Mouse (Mus musculus): ENCODE results near the gene Tmem40. TPM values are rescaled to one million over a fixed set of nuclear protein-coding genes. Genes with fewer than 3 reads are reported as not detected.

Tmem40 gene
- under 1 TPM in 3 of 4 experiments, not detected in 1; 0.36 to 0.58 (median 0.41) TPM for total RNA-seq (2022)

DNA sequence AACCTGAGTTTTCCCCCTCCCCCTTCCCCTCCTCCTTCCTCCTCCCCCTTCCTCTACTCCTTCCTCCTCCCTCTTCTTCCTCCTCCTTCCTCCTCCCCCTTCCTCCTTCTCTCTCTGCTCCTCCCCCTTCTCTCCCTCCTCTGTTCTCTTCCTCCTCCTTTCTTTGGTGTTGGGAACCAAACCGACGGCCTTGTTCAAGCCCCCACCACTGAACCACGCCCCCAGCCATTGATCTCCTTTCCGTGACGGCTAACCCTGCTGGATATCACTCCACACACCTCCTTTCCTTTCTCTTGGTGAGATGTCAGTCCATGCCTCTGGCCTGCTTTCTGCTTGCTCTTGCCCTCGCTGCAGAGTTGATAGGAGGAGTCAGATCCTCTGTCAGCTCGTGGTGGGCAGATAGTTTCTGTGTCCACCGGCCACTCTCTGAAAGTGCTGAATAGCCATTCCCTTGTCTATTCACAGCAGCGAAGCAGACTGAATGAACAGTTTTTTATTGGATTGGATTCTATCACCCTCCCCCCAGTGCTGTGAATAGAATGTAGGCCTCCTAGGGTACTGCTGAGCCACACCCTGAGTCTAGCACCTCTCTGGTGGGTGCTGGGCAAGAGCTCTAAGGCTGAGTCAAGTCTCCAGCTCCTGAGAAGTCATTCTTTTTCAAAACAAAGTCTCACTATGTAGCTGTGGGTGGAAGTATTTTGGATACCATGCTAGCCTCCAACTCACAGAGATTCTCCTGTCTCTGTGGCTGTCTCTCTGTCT lies at the start of gene Tmem40:
Tmem40 (minus strand) TSS at position 416 of the 762 bp plus-strand sequence.
- DNase-seq (ENCODE audit: low spot score in 2 of 2) = no peak

DNA sequence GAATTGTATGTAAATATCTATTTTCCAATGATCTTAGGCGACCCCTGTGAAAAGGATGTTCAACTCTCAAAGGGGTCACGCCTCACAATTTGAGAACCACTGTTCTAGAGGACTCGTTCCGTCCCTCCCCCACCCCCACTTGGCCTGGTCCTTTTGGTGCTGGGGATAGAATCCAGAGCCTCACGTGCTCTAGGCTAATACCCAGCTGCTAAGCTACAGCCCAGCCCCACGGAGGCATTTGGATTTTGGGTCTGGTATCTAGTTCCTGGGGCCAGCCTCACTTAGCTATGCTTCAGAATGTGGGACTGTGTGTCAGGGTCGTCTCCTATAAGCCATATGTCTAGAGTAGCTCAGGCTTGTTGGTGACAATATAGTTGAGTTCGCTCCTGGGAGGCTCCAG lies 49.4 kb upstream of the Tmem40 start:
- no peak for DNase-seq (ENCODE audit: low spot score in 2 of 2)

DNA sequence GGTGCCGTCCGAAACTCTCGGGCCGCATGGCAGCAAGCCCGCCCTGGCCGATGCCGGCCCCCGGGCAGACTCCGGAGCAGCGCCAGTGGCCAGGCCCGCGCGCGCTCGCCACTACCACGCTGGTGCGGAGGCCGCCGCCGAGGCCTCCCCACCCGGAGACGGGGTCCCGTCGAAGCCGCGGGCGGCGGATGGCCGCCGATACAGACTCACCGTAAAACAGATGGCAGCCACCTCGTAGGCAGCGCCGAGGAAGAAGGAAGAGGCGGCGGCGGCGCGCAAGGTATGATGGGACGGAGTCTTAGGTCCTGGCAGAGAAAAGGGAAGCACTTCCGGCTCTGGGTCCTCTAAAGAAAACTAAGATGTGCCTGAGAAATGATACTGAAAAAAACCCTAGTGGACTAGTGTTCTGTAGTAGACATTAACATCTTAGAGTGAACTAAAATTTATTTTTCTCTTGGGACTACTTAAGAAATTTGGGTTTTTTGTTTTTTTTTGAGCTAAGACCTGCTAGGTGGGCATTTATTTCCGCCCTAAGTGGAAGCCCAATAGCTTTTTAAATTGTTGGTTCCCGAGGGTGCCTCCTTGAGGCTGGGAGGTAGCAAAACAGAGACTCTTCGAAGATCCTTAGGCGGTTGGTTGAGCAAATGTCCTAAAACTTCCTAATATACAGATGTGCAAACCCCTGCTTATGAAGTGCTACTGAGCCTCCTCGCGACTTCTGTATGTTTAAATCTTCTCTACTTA lies 46.5 kb upstream of the Tmem40 start, which contains the start of gene Rpl32:
Rpl32 (minus strand) TSS at position 260 of the 744 bp plus-strand sequence.
- DNase-seq (ENCODE audit: low spot score in 2 of 2) = peak; percentile 78 to 82

DNA sequence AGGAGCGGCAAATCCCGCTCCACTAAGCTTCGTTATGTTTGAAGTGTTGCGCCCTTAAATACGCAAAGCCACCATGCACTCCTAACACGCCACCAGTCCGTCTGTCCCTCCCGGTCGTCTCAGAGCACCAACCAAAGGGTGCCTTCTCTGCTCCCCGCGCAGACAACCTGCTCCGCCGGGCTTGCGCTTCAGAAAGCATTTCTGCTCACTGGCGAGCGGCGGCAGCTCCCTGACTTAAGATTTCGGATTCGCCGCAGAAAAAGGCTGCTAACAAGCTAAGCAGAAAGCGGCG lies 45.9 kb upstream of the Tmem40 start:
- DNase-seq (ENCODE audit: low spot score in 2 of 2) = no peak

DNA sequence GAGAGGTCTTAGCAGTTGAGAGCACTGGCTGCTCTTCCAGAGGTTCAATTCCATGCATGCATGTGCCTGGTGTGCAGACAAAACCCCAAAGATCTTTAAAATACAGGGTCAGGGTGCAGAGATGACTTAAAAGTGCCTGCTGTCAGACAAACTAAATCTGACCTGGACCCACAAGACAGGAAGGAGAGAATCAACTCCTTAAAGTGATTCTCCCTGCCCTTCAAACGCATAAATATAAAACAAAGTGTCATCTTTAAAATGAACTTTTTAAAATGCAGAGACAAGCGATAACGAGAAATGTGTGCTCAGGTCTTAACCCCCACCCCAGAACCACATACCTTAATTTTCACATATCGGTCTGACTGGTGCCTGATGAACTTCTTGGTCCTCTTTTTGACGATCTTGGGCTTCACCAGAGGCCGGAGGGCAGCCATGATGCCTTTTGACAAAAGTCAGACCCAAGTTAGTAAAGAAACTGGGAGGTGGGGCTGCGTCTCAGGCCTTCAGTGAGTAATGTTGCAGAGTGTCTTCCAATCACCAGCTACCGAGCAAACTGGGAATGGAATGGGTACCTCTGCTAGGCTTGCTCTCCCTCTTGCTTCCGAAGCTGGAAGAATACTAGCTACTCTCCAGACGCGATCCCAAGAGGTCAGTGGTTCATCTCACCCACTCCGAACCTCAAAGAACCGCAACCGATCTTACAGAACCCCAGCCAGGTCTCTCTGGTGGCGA lies 45.4 kb upstream of the Tmem40 start:
- DNase-seq (ENCODE audit: low spot score in 2 of 2) = no peak

DNA sequence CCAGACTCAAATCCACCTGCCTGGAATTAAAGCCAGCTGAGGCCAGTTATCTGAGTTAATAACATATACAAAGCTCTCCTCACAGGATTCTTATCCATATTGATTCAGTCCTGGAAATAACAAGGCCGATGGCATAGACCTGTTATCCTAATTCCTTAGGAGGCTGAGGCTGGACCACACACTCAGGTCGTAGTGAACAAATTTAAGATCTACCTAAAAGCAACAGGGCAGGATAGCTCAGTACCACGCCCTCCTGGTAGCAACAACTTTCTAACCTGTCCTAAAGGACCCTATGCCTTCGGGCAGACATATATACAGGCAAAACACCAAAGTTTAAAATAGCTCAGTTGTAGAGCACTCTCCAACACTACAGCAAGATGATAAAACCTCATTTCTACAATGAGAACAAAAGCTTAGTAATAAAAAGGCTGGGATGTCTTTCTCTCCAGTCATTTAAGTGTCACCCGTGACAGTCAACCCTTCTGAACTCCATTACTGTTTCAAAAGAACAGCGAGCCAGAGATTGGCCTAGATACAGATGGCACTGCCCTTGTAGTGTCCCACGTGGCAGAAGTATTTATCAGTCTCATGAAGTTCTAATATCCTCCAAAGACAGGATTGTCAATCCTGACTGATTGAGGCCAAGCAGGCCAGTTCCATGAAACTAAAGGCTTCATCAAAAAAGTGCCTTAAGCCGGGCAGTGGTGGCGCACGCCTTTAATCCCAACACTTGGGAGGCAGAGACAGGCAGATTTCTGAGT lies 42.4 kb upstream of the Tmem40 start:
- no peak for DNase-seq (ENCODE audit: low spot score in 2 of 2)

DNA sequence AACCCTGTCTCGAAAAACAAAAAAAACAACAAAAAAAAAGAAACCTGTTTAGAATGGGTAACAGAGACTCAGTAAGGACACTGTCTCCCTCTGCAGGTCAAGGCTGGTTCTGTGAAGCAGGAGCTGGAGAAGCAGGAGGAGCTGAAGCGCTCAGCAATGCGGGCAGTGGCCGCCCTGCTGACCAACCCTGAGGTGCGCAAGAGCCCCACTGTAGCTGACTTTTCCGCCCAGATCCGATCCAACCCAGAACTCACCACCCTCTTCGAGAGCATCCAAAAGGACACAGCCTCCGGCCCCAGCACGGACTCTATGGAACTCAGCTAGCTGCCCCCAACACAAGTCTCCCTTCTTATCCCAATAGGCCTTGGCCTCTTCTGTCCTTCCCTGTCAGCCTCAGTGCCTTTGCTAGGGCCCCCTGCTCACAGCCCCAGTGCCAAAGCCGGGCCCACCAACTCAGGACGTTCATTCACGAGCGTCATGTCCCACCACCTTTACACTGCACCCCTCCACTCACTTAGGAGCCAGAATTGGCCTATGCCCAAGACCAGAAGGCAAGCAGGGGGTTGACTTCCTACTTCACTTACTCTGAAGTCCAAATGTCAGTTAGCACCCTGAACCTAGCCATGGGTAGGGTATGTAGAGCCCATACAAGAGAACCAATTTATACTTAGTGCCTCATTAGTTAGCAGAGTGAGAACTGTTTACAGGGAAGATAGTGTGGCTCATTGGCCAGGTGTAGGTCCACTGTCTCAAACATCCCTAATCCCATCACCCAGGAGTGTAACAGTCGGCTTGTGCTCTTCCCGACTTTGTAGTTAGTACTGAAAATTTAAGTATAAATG lies 41.6 kb upstream of the Tmem40 start:
- DNase-seq (ENCODE audit: low spot score in 2 of 2) = peak; percentile 31 to 55

DNA sequence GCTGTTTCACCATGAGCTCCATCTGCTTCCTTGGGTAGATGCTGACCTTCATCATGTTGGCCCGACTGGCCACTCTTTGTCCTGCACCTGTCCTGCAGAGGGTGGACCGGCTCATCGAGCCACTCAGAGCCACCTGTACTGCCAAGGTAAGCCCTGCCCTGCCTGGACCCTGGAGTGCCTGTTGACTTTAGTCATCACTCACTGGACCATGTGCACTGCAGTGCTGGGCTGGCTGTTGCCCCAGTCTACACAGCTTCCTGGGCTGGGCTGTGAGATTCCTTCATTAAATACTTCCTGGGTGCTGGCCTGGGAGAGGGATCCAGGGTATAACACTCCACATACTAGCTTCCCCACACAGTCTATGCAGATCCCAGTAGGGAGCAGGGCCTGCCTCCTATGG lies 39.6 kb upstream of the Tmem40 start:
- DNase-seq (ENCODE audit: low spot score in 2 of 2) = no peak

DNA sequence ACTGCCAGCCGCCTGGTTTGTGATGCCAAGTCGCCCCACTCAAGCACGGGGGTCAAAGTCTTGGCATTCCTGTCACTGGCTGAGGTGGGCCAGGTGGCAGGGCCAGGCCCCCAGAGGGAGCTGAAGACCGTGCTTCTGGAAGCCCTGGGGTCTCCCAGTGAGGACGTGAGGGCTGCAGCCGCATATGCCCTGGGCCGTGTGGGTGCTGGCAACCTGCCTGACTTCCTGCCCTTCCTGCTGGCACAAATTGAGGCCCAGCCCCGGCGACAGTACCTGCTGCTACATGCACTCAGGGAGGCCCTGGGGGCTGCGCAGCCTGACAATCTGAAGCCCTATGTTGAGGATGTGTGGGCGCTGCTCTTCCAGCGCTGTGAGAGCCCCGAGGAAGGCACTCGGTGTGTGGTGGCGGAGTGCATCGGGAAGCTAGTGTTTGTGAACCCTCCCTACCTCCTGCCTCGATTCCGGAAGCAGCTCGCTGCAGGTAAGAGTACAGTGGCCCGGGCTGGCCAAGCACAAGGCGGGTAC lies 30.5 kb upstream of the Tmem40 start:
- DNase-seq (ENCODE audit: low spot score in 2 of 2) = peak in 1 of 2 experiments; percentile 50

DNA sequence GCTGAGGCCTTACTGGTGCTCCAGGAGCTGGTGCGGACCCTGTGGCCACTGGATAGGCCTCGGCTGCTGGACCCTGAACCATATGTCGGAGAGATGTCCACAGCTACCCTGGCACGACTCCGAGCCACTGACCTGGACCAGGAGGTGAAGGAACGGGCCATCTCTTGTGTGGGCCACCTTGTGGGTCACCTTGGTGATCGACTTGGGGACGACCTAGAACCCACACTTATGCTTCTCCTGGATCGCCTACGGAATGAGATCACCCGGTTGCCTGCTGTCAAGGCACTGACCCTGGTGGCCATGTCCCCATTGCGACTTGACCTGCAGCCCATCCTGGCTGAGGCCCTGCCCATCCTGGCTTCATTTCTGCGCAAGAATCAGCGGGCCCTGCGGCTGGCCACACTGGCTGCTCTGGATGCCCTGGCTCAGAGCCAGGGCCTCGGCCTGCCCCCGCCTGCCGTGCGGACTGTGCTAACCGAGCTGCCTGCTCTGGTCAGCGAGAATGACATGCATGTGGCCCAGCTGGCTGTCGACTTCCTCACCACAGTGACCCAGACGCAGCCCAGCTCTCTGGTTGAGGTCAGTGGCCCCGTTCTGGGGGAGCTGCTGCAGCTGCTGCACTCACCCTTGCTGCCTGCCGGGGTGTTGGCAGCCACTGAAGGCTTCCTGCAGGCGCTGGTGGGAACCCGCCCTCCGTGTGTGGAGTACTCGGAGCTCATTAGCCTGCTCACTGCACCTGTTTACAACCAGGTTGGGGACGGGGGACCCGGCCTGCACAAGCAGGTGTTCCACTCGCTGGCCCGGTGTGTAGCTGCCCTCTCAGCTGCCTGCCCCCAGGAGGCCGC lies 29.9 kb upstream of the Tmem40 start:
- DNase-seq (ENCODE audit: low spot score in 2 of 2) = peak; percentile 41 to 69

DNA sequence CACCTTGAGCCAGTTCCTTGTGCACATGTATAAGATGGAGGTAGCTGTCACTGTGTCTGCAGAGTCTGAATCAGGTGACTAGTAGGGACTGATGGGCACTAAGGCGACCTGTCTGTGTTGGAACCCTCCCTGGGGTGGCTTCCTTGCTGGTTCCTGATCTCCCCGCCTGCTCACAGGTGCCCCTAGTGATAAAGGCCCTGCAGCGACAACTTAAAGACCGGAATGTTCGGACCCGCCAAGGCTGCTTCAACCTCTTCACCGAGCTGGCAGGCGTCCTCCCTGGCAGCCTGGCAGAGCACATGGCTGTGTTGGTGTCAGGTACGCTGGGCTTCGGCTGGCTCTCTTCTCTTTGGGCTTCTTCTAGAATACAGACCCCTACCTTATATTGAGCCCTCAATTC lies 28.8 kb upstream of the Tmem40 start:
- peak in 1 of 2 experiments; percentile 48 for DNase-seq (ENCODE audit: low spot score in 2 of 2)

DNA sequence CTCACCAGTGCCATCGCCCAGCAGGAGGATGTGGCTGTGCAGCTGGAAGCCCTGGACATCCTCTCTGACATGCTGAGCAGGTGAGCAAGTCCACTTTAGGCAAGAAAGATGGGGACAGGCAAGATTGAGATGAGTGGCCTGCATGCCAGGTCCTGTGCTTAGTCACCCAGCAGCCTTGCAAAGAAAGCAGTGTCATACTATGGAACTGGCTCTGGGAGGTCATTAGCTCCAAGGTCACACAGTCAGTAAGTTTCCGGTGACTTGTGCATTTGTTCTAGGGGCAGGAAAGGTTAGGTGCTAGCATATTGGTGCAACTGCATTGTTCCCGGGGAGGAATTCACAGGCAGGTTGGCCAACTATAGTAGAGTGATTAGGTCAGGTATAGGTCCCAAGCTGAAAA lies 20.6 kb upstream of the Tmem40 start:
- no peak for DNase-seq (ENCODE audit: low spot score in 2 of 2)

DNA sequence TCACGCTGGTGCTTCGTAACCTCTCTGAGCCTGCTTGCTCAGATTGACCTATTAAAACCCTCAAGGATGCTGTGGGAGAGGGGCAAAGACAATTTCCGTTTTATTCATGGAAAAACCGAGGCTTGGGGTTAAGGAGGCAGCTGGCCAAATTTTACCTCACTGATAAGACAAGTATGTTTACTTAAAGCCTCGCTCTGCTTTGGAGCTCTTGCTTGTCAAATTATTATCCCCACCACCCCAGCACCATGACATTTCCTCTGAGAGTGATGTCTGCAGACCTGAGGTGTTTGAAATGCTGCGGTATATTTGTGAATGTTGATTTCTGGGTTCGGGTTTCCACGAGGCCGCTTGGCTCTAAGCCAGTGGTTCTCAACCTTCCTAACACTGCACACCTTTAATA lies 14.2 kb upstream of the Tmem40 start:
- no peak for DNase-seq (ENCODE audit: low spot score in 2 of 2)

DNA sequence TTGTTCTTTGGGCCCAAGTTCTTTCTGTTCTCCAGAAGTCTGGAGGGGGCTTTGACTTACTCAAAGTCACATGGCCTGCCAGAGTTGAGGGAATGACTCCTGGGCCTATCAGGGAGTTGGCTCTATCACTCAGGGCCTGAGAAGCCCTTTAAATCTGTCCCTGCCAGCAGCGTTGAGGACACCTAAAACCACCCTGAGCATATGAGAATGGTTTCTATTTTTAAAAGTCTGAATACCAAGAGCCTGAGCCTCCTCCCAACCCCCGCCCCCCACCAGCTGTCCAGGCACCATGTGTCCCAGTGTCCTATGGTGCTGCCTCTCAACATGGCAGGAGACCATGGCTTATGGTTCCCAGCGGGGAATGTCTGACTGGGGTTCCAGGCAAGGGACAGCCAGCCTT lies 13.6 kb upstream of the Tmem40 start:
- peak; percentile 46 to 63 for DNase-seq (ENCODE audit: low spot score in 2 of 2)

DNA sequence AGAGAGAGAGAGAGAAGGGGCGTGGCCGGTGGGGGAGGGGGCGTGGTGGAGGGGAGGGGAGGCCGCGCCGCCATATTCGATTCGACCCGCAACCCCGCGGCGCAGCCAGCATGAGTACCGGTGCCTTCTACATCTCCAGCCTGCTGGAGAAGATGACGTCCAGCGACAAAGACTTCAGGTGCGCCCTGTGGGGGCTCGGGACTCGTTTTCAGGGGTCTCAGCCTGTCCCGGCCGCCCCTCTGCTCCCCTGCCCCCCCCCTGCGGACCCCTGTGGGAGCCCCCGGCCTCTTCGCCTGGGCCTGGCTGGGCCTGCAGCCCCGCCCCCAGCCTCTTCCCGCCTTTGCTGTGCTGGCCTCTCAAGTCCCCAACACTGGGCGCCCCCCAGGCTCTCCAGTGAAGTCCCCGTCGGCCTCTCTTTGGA lies 12.3 kb upstream of the Tmem40 start, which contains the start of gene Cand2:
Cand2 (plus strand) TSS at position 38 of the 421 bp plus-strand sequence.
- DNase-seq (ENCODE audit: low spot score in 2 of 2) = peak; percentile 31 to 36

DNA sequence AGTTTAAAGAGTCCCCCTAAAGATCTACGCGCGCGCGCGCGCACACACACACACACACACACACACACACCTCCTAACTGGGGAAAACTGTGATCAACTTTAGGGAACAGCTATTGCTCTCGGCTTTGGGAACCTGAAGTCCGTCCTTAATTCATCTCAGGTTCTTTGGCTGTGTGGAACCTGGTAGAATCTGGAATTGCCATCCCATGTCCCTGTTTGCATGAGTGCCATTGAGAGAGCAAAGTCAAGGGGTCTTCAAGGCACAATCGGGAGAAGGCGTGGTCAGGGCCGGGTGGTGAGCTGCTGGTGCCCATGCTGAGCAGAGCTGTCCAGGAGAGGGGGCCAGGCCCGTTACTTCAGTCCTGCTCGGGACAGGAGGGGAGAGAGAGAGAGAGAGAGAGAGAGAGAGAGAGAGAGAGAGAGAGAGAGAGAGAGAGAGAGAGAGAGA lies 11.8 kb upstream of the Tmem40 start:
- DNase-seq (ENCODE audit: low spot score in 2 of 2) = no peak

DNA sequence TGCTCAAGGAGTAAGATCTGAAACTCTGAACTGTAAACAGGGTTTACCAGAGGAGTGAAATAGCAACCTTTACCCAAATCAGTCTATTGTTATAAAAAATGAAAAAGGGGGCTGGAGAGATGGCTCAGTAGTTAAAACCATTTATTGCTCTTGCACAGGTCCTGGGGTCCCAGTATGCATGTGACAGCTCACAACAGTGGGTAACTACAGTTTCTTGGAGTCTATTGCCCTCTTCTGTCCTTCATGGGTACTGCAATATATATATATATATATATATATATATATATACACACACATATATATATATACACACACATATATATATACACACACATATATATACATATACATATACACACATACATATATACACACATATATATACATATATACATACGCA lies 10.4 kb upstream of the Tmem40 start:
- DNase-seq (ENCODE audit: low spot score in 2 of 2) = no peak

DNA sequence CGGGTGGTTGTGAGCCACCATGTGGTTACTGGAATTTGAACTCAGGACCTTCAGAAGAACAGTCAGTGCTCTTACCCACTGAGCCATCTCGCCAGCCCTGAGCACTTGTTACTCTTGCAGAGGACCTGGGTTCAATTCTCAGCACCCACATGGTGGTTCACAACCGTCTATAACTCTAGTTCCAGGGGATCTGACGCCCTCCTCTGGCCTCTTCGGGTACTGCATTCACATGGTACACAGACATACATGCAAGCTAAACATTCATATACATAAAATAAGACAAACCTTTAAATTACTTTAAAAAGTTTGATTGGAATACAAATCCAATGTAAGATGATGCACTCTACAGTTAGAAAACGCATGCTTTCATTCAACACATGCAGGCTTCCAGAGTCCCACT lies 10.0 kb upstream of the Tmem40 start:
- no peak for DNase-seq (ENCODE audit: low spot score in 2 of 2)

DNA sequence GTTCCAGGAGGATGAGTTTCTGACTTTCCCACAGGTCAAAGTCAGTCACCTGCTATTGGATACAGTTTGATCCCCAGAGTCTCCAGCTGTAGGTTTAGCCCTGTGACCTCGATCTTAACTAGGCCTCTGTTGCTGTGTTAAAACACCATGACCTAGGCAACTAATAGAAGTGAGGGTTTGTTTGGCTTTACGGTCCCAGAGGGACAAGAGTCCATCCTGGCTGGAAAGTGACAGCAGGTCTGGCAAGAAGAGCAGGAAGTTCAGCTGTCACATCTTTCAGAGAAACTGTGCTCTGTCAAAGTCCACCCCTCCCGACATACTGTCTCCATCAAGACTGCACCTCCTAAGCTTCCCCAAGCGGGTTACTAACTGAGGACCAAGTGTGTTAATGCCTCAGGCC lies 8.6 kb upstream of the Tmem40 start:
- no peak for DNase-seq (ENCODE audit: low spot score in 2 of 2)

Measured in gastrocnemius, adult 8-10 months (tissue).